Mouse (Mus musculus) heart, postnatal 0 days (tissue): Measurements from ENCODE around the gene Ptprf. TPM values are rescaled to one million over a fixed set of nuclear protein-coding genes. Genes with fewer than 3 reads are reported as not detected.

Experiments
- ATAC-seq: fragments of 200-750 bp; cut with Nextera tagmentation; 2 replicates; pipeline ENCODE4 v1.8.0; 2017; ENCODE audit warnings: low read depth, moderate number of reproducible peaks, moderate library complexity; ENCODE audit not compliant: insufficient read depth
- DNase-seq: peaks from one replicate; pipeline ENCODE4 v3.0.0-alpha.2; 2016; ENCODE audit warnings: low spot score
- H3K27ac ChIP-seq: fragments of 300-500 bp; sonication (generic); 2 replicates; pipeline ENCODE4 v1.5.1; 2014; ENCODE audit warnings: low read depth, mild to moderate bottlenecking
- H3K27me3 ChIP-seq: fragments of 300-500 bp; sonication (generic); 2 replicates; pipeline ENCODE4 v1.6.1; 2014; ENCODE audit warnings: low read length, mixed read lengths; ENCODE audit not compliant: control insufficient read depth, insufficient read depth
- H3K36me3 ChIP-seq: fragments of 300-500 bp; sonication (generic); replicated peaks from 2 replicates; pipeline ENCODE4 v1.6.1; 2014; ENCODE audit warnings: low read length, mixed read lengths; ENCODE audit not compliant: control insufficient read depth, insufficient read depth
- H3K4me1 ChIP-seq: fragments of 300-500 bp; sonication (generic); 2 replicates; pipeline ENCODE4 v1.6.1; 2014; ENCODE audit warnings: antibody characterized with exemption; ENCODE audit not compliant: control insufficient read depth, insufficient read depth
- H3K4me2 ChIP-seq: fragments of 300-500 bp; sonication (generic); 2 replicates; pipeline ENCODE4 v1.6.1; 2014; ENCODE audit warnings: low read depth, mild to moderate bottlenecking, low read length, moderate library complexity
- H3K4me3 ChIP-seq: fragments of 300-500 bp; sonication (generic); 2 replicates; pipeline ENCODE4 v1.5.1; 2014; ENCODE audit warnings: low read depth, low read length
- H3K9ac ChIP-seq: fragments of 300-500 bp; sonication (generic); replicated peaks from 2 replicates; pipeline ENCODE4 v1.6.1; 2014; ENCODE audit warnings: low read depth, low read length, mixed read lengths
- H3K9me3 ChIP-seq: fragments of 300-500 bp; sonication (generic); replicated peaks from 2 replicates; pipeline ENCODE4 v1.6.1; 2016; ENCODE audit warnings: low read length; ENCODE audit not compliant: control insufficient read depth
- CTCF ChIP-seq: IDR thresholded peaks from 2 replicates; pipeline ENCODE4 v1.5.1; 2016; ENCODE audit warnings: antibody characterized with exemption, control low read depth, low read depth
- EP300 ChIP-seq: IDR thresholded peaks from 2 replicates; pipeline ENCODE4 v1.6.1; 2016; ENCODE audit warnings: antibody characterized with exemption, low read depth
- WGBS: fragments of 180-500 bp; shearing (Covaris S2); extraction: QIAGEN DNeasy Blood & Tissue Kit; methylation state at CpG from one replicate; pipeline ENCODE4 v1.1.7; 2014; 5-methylcytosine and 5-hydroxymethylcytosine counted together
- polyA plus RNA-seq: library from polyadenylated mRNA; unstranded; fragments of >200 nt; fragmentation: Nextera tagmentation; extraction: Ambion mirVana; gene quantifications from 2 replicates; pipeline ENCODE4 v1.2.1, GENCODE M21; 2015
- total RNA-seq: library from RNA; depleted of rRNA; stranded (reverse); fragments of >200 nt; gene quantifications from 2 replicates; pipeline ENCODE4 v1.2.3, GENCODE M21; 2014; ENCODE audit warnings: low replicate concordance

Gene Ptprf
- total and polyA plus RNA-seq, 2 experiments from 2014 or later = 5.9 to 33.7 TPM

DNA sequence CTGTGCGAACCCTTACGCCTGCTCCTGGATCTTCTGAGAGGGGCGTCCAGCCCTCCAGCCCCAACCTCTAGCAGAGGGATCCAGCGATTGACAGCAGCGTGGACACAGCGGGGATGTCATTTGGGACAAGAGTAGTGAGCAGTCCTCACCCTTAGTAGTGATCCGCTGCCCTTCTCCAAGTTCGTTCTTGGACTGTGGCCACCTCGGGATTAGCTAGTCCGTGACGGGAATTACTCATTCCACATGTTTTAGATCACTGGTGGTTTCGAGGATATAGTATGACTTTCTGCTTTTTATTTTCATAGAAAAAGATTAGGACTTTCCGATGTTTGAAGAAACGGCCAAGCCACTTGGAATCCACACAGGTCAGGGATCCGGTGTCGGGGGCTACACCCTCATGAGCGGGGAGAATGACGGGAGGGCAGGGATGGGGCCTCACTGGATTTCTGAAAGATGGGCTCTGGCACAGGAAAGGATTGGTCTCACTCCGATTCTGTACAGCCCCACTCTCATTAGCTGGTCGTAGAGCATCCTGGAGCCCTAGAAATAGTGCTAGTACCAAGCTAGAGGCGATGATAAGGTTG is 15.0 kb upstream of the Ptprf start:
- TF ChIP-seq CTCF (no peak), EP300 (no peak)
- ATAC-seq = no peak
- H3K27ac ChIP-seq = no peak overlapping the region
- no peaks in the 10 kb centered on the region for H3K27me3 ChIP-seq
- no peaks in the 10 kb centered on the region for H3K4me1 ChIP-seq
- H3K4me2 ChIP-seq = no peak overlapping the region
- no peaks in the 10 kb centered on the region for H3K36me3 ChIP-seq
- no peak overlapping the region for H3K4me3 ChIP-seq
- no peaks in the 10 kb centered on the region for H3K9me3 ChIP-seq
- WGBS = 78% methylated on average over 21 of the region's 21 CpGs
- no peak overlapping the region for H3K9ac ChIP-seq
- DNase-seq = no peak

DNA sequence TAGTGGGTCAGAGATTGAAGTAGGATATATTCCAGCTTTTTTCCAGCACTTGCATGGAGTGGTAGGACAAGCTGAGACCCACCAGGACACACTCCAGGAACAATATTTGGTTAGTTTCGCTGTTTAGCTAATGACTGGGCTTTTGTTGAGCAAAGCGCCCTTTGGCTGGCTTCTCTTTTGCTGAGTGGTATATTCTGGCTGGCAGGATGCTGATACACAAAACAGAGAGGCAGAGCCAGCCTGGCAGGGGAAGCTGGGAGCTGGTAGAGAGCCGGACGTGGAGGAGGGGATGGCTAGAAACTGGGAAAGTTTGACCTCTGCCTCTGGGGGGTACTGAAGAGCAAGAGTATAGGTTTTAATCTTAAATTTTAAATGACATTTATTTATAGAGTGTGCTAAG is 13.8 kb upstream of the Ptprf start:
- TF ChIP-seq EP300 (no peak), CTCF (no peak)
- H3K4me3 ChIP-seq = no peak overlapping the region
- DNase-seq (no peak), ATAC-seq (no peak)
- no peaks in the 10 kb centered on the region for H3K4me1 ChIP-seq
- H3K9me3 ChIP-seq = no peaks in the 10 kb centered on the region
- WGBS = 58% methylated on average over 4 of the region's 4 CpGs
- H3K27ac ChIP-seq = no peak overlapping the region
- H3K36me3 ChIP-seq = no peaks in the 10 kb centered on the region
- no peak overlapping the region for H3K4me2 ChIP-seq
- H3K27me3 ChIP-seq = no peaks in the 10 kb centered on the region
- H3K9ac ChIP-seq = no peak overlapping the region

DNA sequence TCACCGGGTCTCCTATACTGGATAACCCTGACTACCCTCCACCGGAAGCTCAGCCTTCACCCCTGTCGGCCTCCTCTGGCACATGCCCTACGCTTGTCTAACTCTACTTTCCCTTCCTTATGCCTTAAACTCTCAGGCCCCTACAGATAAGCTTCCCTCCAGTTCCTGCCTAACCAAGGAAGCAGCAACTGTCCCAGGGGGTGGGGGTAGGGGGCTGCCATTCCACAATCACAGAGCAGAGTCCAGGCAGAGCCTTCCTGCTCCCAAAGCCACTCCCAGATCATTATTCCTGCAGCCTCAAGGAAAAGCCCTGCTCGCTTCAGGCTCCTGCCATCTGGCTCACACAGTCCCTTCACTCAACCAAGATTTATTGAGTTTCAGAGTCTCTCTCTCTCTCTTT is 6.6 kb upstream of the Ptprf start:
- TF ChIP-seq EP300 (no peak), CTCF (no peak)
- no peaks in the 10 kb centered on the region for H3K36me3 ChIP-seq
- no peak overlapping the region for H3K4me3 ChIP-seq
- 0 out of 2 replicates have a peak, but pooled peaks cover 3% of the 10 kb centered on the region for H3K4me1 ChIP-seq
- no peak overlapping the region for H3K9ac ChIP-seq
- peaks cover 10% of the 10 kb centered on the region; the same call in 1 of the 2 replicates for H3K27me3 ChIP-seq
- H3K9me3 ChIP-seq = no peaks in the 10 kb centered on the region
- DNase-seq = no peak
- no peak overlapping the region for H3K4me2 ChIP-seq
- WGBS = 13% methylated on average over 5 of the region's 5 CpGs
- 0 out of 2 replicates have a peak, but pooled peaks have one; percentile 36 for ATAC-seq
- no peak overlapping the region for H3K27ac ChIP-seq

DNA sequence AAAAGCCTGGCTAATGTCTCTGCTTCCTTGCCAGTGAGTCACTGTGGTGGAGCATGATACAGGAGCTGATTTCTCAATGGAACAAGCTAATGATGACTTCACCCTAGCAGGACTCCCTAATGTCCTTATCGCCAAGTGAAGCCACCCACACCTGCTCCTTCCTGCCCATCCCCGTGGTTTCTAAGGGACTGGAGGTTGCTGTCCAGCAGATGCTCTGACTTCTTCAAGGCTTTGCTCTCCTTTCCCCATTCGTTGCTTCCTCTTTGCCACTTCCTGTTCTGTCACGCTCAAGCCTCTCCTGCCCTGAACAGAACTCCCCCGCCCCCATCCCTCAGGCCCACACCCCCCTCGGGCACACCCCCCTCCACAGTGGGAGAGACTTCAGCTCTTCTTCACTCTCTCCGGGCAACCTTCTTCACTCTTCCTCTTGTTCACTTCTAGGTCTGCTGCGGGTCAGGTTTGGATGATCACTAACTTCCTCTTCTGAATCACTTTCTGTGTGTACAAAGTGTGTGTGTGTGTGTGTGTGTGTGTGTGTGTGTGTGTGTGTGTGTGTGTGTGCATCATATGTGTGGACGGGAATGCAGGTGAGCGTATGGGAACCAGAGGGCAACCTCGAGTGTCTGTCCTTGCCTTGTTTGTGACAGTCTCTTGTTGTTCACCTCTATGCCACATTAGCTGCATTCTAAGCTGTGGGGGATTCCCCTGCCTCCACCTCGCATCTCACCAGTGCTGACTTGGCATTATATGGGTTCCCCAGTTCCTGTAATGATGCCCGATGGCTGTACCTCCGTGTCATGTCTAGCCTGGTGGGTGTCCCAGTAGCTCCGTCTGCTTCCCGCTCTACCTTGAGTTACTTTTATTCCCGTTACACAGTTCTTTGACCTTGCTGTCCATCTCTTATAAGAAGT is 4.7 kb upstream of the Ptprf start:
- no peaks in the 10 kb centered on the region for H3K36me3 ChIP-seq
- ATAC-seq (no peak), DNase-seq (no peak)
- 0 out of 2 replicates have a peak, but pooled peaks cover 3% of the 10 kb centered on the region for H3K4me1 ChIP-seq
- H3K4me3 ChIP-seq = no peak overlapping the region
- H3K27ac ChIP-seq = no peak overlapping the region
- H3K4me2 ChIP-seq = no peak overlapping the region
- 42% methylated on average over 17 of the region's 17 CpGs for WGBS
- TF ChIP-seq CTCF = no peak
- no peak for TF ChIP-seq EP300
- no peak overlapping the region for H3K9ac ChIP-seq
- H3K9me3 ChIP-seq = no peaks in the 10 kb centered on the region
- H3K27me3 ChIP-seq = peaks cover 10% of the 10 kb centered on the region; the same call in 1 of the 2 replicates

DNA sequence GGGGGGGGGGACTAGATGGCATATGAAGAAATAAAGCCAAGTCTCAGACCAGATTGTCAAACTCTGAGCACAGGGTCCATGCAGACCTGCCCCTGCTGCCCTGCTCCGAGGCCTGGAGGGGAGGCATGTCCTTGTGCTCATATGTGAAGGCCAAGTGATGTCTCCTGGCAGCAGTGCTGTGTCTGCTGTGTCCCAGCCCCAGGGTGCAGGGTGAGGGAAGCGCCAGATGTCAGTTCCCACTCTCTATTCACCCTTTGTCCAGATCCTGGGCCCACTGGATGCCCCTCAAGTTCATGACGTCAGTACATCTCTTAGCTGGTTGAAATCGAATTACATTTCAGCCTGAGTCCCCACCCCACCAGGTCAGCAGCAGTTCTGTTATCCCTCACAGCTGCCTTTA is 3.6 kb upstream of the Ptprf start:
- 64% methylated on average over 4 of the region's 4 CpGs for WGBS
- peaks cover 5% of the 10 kb centered on the region; the same call in 1 of the 2 replicates for H3K4me1 ChIP-seq
- ATAC-seq = no peak

More for the DNA sequence above, 3.6 kb upstream of the Ptprf start:
- H3K4me2 ChIP-seq = no peak overlapping the region
- H3K27ac ChIP-seq = no peak overlapping the region
- TF ChIP-seq EP300 (no peak), CTCF (no peak)
- no peaks in the 10 kb centered on the region for H3K9me3 ChIP-seq
- H3K27me3 ChIP-seq = peaks cover 10% of the 10 kb centered on the region; the same call in 1 of the 2 replicates
- H3K9ac ChIP-seq = no peak overlapping the region
- H3K36me3 ChIP-seq = no peaks in the 10 kb centered on the region
- H3K4me3 ChIP-seq = no peak overlapping the region
- DNase-seq = no peak
